ENCODE assay signal across 8 mouse cellular contexts in the genomic region with DNA sequence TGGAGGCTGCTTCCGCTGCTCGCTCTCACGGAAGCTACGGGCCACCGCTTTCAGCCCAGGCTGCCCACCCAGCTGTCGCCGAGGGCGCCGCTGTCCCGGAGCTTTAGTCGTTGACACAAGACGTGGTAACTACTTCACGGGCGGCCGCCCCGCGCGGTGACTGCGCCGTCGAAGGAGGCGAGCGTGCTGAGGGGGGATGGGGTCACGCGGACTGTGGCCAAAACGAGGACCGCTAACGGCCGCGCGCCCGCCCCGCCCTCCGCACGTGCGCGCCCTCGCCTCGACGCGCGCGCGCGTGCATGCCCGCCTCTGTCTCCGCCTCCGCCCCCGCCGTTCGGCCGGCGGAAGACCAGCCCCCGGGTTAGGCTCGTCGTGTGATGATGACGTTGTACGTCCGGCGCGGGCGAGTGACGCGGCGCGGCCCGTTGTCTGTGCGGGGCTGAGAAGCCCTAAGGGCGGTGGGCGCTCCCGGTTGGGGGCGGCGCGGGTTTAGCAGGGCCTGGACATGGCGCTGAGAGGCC. TPM values are rescaled to one million over a fixed set of nuclear protein-coding genes. Genes with fewer than 3 reads are reported as not detected.
A peak's percentile ranks its signal among the peaks of the same experiment; 100 is the strongest.
DNase-seq lines count a peak whose midpoint lies in the region; ATAC-seq lines count a peak whose summit lies in the region.

A gene (minus strand): TSS at position 234 of the 521 bp plus-strand sequence.
A gene (plus strand): TSS at position 367 of the 521 bp plus-strand sequence.

- peak within 1 kb of the TSS; percentile 94 to 95 for H3K27ac ChIP-seq in heart, embryonic 14.5 days (replicated peaks in 1 of 2; ENCODE audit: control insufficient read depth in 1 of 2, insufficient read depth in 1 of 2, low read depth in 2 of 2, low read length in 2 of 2)
- peak within 1 kb of the TSS; percentile 92 for H3K27ac ChIP-seq in liver, embryonic 12.5 days

- peak within 1 kb of the TSS; percentile 65 to 98 for H3K4me3 ChIP-seq in heart, embryonic 14.5 days (ENCODE audit: control insufficient read depth in 1 of 2, insufficient read depth in 1 of 2, low read depth in 1 of 2, low read length in 2 of 2)
- peak within 1 kb of the TSS; percentile 99 for H3K4me3 ChIP-seq in liver, embryonic 12.5 days

- peaks cover 34% of the 10 kb centered on the region for H3K36me3 ChIP-seq in heart, embryonic 14.5 days (ENCODE audit: control insufficient read depth, insufficient read depth, low read length)
- peaks cover 38% of the 10 kb centered on the region for H3K36me3 ChIP-seq in liver, embryonic 12.5 days
- H3K36me3 ChIP-seq in splenic B cell, adult 2 months (ENCODE audit: control insufficient read depth, insufficient read depth, low read length, poor library complexity, severe bottlenecking): peaks cover 7% of the 10 kb centered on the region

- peaks cover 6 to 22% of the 10 kb centered on the region in 2 experiments for H3K4me1 ChIP-seq in heart, embryonic 14.5 days (ENCODE audit: control insufficient read depth in 2 of 2, insufficient read depth in 2 of 2, low read length in 2 of 2)
- peaks cover 35% of the 10 kb centered on the region for H3K4me1 ChIP-seq in liver, embryonic 12.5 days

- no peaks in the 10 kb centered on the region for H3K27me3 ChIP-seq in heart, embryonic 14.5 days (ENCODE audit: control insufficient read depth, insufficient read depth, low read length)
- H3K27me3 ChIP-seq in liver, embryonic 12.5 days (replicated peaks): no peaks in the 10 kb centered on the region
- no peaks in the 10 kb centered on the region for H3K27me3 ChIP-seq in splenic B cell, adult 2 months (ENCODE audit: control insufficient read depth, insufficient read depth, low read length, poor library complexity, severe bottlenecking)

- under 1% methylated on average over 74 of the region's 75 CpGs for WGBS in heart, embryonic 14.5 days
- WGBS in liver, embryonic 12.5 days (ENCODE audit: insufficient replicate concordance): under 1% methylated on average over 75 of the region's 75 CpGs

- peak within 1 kb of the TSS; percentile 99 for H3K9ac ChIP-seq in heart, embryonic 14.5 days (ENCODE audit: low read length)
- peak within 1 kb of the TSS; percentile 97 for H3K9ac ChIP-seq in liver, embryonic 12.5 days

- DNase-seq in CD8-positive naive resting alpha-beta T cell, adult 2 months (ENCODE audit: low read depth in 2 of 2, low spot score in 2 of 2): peak; percentile 94 to 97
- DNase-seq in c-Kit-negative CD71-positive TER-119-positive erythroid progenitor cells, embryonic 14.5 days (ENCODE audit: low read depth, low spot score): peak; percentile 89
- peak; percentile 67 for DNase-seq in fibroblast of lung, adult 2 months (ENCODE audit: low read depth)
- peak; percentile 97 for DNase-seq in kidney, postnatal 10 days
- DNase-seq in naive thymus-derived CD4-positive, alpha-beta T cell, adult 2 months (ENCODE audit: low read depth): peak; percentile 97
- peak; percentile 96 for DNase-seq in splenic B cell, adult 2 months (ENCODE audit: low read depth, low spot score)

- ATAC-seq in heart, embryonic 14.5 days (ENCODE audit: insufficient number of reproducible peaks, insufficient read depth, low FRiP score, low read depth): peak; percentile 91
- peak; percentile 89 for ATAC-seq in liver, embryonic 12.5 days

- H3K4me2 ChIP-seq in heart, embryonic 14.5 days (ENCODE audit: low read length): peak within 1 kb of the TSS; percentile 94
- peak within 1 kb of the TSS; percentile 91 for H3K4me2 ChIP-seq in liver, embryonic 12.5 days

- H3K9me3 ChIP-seq in heart, embryonic 14.5 days (ENCODE audit: control insufficient read depth, low read length): no peaks in the 10 kb centered on the region
- no peaks in the 10 kb centered on the region for H3K9me3 ChIP-seq in liver, embryonic 12.5 days (replicated peaks)

RNA-seq across cellular contexts. Expression of the first gene that starts in this region (rescaled TPM):
- polyA plus RNA-seq in heart, embryonic 14.5 days (2014; fragmentation: Nextera tagmentation; extraction: Ambion mirVana): 9.4 and 9.6 TPM in 2 replicates
- 9.9 and 10.0 TPM in 2 replicates for polyA plus RNA-seq in liver, embryonic 12.5 days (2016; fragmentation: Nextera tagmentation; extraction: Ambion mirVana)

RNA-seq across cellular contexts. Expression of the second gene that starts in this region (rescaled TPM):
- 47.6 TPM in 2 replicates for polyA plus RNA-seq in heart, embryonic 14.5 days (2014; fragmentation: Nextera tagmentation; extraction: Ambion mirVana)
- polyA plus RNA-seq in liver, embryonic 12.5 days (2016; fragmentation: Nextera tagmentation; extraction: Ambion mirVana): 53.8 and 54.4 TPM in 2 replicates

Comparison
In these comparisons a context has a peak if more than half of its experiments do, and no peak if none do; other contexts are left out.
1. Peak in every context shown above with its lines: DNase-seq, ATAC-seq, H3K4me3 ChIP-seq and H3K27ac ChIP-seq.